Mouse (Mus musculus) bone marrow, adult 2 months (tissue): ENCODE results near the gene Rhbdl1.

ENCODE experiments used
- CTCF ChIP-seq: fragments of 200-500 bp; IDR thresholded peaks from 2 replicates; pipeline ENCODE4 v1.5.1; 2011; ENCODE audit warnings: low read length, control low read depth; ENCODE audit not compliant: control insufficient read depth, insufficient read depth
- POLR2A ChIP-seq: fragments of 200-500 bp; IDR thresholded peaks from 2 replicates; pipeline ENCODE4 v1.6.1; 2011; ENCODE audit warnings: low read depth, mild to moderate bottlenecking, control low read depth, low read length, borderline replicate concordance; ENCODE audit not compliant: control insufficient read depth

DNA sequence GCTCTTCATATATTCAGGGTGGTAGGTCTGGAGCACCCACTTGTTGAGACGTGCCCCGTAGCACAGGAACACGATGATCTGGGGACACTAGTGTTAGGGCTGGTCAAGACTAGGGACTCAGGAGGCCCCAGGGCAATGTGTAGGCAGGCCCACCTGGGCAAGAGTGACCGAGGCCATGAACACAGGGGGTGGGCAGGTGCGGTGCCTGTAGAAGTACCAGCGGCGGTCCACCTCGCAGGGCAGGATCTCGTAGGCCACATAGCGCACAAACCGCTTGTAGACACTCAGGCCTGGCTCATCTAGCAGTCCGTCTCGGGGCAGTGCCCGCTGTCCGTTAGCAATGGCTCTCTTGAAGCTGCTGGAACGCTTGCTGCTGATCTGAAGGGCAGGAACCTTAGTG is 1.3 kb downstream of the Rhbdl1 start:
- TF ChIP-seq CTCF (no peak), POLR2A (no peak)
